Comparison of ENCODE assay signal across 22 mouse cellular contexts in the genomic region with DNA sequence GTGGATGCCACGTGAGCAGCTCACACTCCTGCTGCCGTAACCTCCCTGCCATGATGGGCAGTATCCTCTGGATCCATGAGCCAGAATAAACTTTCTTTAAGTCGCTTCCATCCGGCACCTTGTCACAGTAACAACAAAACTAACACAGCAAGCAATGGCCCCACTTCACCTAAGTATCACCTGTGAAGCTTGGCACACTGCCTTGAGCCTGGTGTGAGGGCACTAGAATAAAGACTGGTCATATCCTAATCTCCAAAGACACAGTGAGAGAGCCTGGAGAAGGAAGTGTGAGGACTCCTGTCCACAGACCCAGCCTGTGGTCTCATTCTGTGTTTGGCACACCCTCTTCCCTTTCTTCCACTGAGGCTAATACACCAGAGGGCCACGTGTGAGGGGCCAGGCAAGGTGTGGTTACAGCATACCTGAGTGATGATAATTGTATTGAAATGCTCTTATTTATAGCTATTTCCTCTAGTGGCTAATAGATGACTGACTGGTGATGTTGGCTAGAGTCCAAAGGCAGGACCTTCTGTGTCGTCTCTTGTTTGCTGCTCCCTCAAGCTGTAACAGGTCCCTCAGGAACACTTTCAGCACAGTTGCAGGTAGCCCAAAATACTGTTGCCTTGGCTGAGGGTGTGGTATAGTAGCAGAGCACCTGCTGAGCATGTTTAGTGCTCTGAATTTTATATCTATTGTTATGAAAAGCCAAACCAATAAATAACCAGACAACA. TPM values are rescaled to one million over a fixed set of nuclear protein-coding genes. Genes with fewer than 3 reads are reported as not detected.
DNase-seq lines count a peak whose midpoint lies in the region; ATAC-seq and TF ChIP-seq lines count a peak whose summit lies in the region.
"Had no signal": no experiment of that assay in that cellular context is flagged by ENCODE, and none has a peak within 500 bp of the region (broad histone marks: within the 10 kb centered on the region; RNA-seq: fewer than 3 reads in every experiment).

No protein-coding gene starts in this region.

- no peaks in the 10 kb centered on the region for H3K4me1 ChIP-seq in lung, postnatal 0 days (ENCODE audit: insufficient read depth, low read depth, low read length)
- H3K4me1 ChIP-seq in stomach, postnatal 0 days (replicated peaks; ENCODE audit: control insufficient read depth, insufficient read depth), result no peaks in the 10 kb centered on the region
- H3K4me1 ChIP-seq in kidney, embryonic 16.5 days (ENCODE audit: insufficient read depth, low read length), result no peaks in the 10 kb centered on the region
- H3K4me1 ChIP-seq: embryonic facial prominence, embryonic 12.5 days had no signal

- H3K9ac ChIP-seq in lung, postnatal 0 days (replicated peaks; ENCODE audit: low read depth), result no peak overlapping the region
- H3K9ac ChIP-seq in stomach, postnatal 0 days (ENCODE audit: low read length), result no peak overlapping the region
- H3K9ac ChIP-seq in kidney, embryonic 16.5 days (replicated peaks; ENCODE audit: low read length), result no peak overlapping the region
- H3K9ac ChIP-seq: embryonic facial prominence, embryonic 12.5 days; forebrain, embryonic 15.5 days; hindbrain, embryonic 15.5 days; liver, embryonic 14.5 days had no signal

- whole genome bisulfite sequencing in lung, postnatal 0 days, result 58% methylated on average over 6 of the region's 6 CpGs
- 63% methylated on average over 6 of the region's 6 CpGs for WGBS in stomach, postnatal 0 days
- 79% methylated on average over 6 of the region's 6 CpGs for WGBS in kidney, embryonic 16.5 days

- peak; percentile 65 for ATAC-seq in lung, postnatal 0 days
- ATAC-seq in stomach, postnatal 0 days (ENCODE audit: low FRiP score, low TSS enrichment), result peak; percentile 97
- ATAC-seq in kidney, embryonic 16.5 days (ENCODE audit: low FRiP score, low TSS enrichment), result no peak
- ATAC-seq: forebrain, embryonic 15.5 days had no signal

- no peak for TF ChIP-seq CTCF in lung, postnatal 0 days (IDR thresholded peaks at IDR 0.05)
- no peak for TF ChIP-seq CTCF in stomach, postnatal 0 days (IDR thresholded peaks at IDR 0.05; ENCODE audit: low read depth)

- H3K27ac ChIP-seq in lung, postnatal 0 days (ENCODE audit: low read length), result no peak overlapping the region
- peak overlapping the region; percentile 56; the same call in 1 of the 2 replicates for H3K27ac ChIP-seq in stomach, postnatal 0 days (replicated peaks)
- no peak overlapping the region for H3K27ac ChIP-seq in kidney, embryonic 16.5 days (ENCODE audit: low read length)
- H3K27ac ChIP-seq: embryonic facial prominence, embryonic 12.5 days; forebrain, embryonic 15.5 days; hindbrain, embryonic 15.5 days; layer of hippocampus, adult 2 months; liver, embryonic 14.5 days; macrophage had no signal

- no peak for TF ChIP-seq EP300 in lung, postnatal 0 days (IDR thresholded peaks at IDR 0.05)
- TF ChIP-seq EP300 in stomach, postnatal 0 days (optimal IDR thresholded peaks at IDR 0.05), result no peak

- peak; percentile 35 to 40 for DNase-seq in cerebellum, adult 18-20 months
- no peak for DNase-seq in cerebellum, adult 11 months
- peak; percentile 13 to 22 for DNase-seq in urinary bladder, postnatal 36 days (ENCODE audit: low spot score in 2 of 2)
- no peak for DNase-seq in urinary bladder, postnatal 4 days (ENCODE audit: low spot score in 2 of 2)
- DNase-seq in lung, postnatal 0 days (ENCODE audit: low spot score), result peak; percentile 61
- peak; percentile 77 for DNase-seq in stomach, postnatal 0 days (ENCODE audit: low spot score)
- DNase-seq in ovary, adult 18-20 months (ENCODE audit: low spot score), result no peak
- DNase-seq: adrenal gland, postnatal 14 days; heart, postnatal 4 days; kidney, adult 18-20 months; kidney, postnatal 10 days; layer of hippocampus, postnatal 36 days; thymus, postnatal 4 days had no signal

- H3K36me3 ChIP-seq in lung, postnatal 0 days (ENCODE audit: insufficient read depth, low read length), result peaks cover 16% of the 10 kb centered on the region
- H3K36me3 ChIP-seq in stomach, postnatal 0 days (ENCODE audit: control insufficient read depth, insufficient read depth, low read length), result peaks cover 14% of the 10 kb centered on the region
- peaks cover 30% of the 10 kb centered on the region for H3K36me3 ChIP-seq in kidney, embryonic 16.5 days (ENCODE audit: insufficient read depth, low read length)
- H3K36me3 ChIP-seq: G1E had no signal

- H3K9me3 ChIP-seq in lung, postnatal 0 days (ENCODE audit: low read length), result no peaks in the 10 kb centered on the region
- H3K9me3 ChIP-seq in stomach, postnatal 0 days (ENCODE audit: control insufficient read depth, low read length), result no peaks in the 10 kb centered on the region
- no peaks in the 10 kb centered on the region for H3K9me3 ChIP-seq in kidney, embryonic 16.5 days (ENCODE audit: low read length)
- H3K9me3 ChIP-seq: embryonic facial prominence, embryonic 12.5 days; forebrain, embryonic 15.5 days; G1E; hindbrain, embryonic 15.5 days had no signal

- H3K4me2 ChIP-seq in lung, postnatal 0 days (replicated peaks; ENCODE audit: low read depth, low read length), result no peak overlapping the region
- no peak overlapping the region for H3K4me2 ChIP-seq in stomach, postnatal 0 days (replicated peaks; ENCODE audit: low read depth)
- no peak overlapping the region for H3K4me2 ChIP-seq in kidney, embryonic 16.5 days (replicated peaks; ENCODE audit: low read depth, low read length)
- H3K4me2 ChIP-seq: embryonic facial prominence, embryonic 12.5 days; forebrain, embryonic 15.5 days; hindbrain, embryonic 15.5 days; midbrain, embryonic 11.5 days had no signal

- H3K27me3 ChIP-seq in lung, postnatal 0 days (replicated peaks; ENCODE audit: insufficient read depth, low read length), result no peaks in the 10 kb centered on the region
- no peaks in the 10 kb centered on the region for H3K27me3 ChIP-seq in stomach, postnatal 0 days (ENCODE audit: control insufficient read depth, insufficient read depth, low read length)
- no peaks in the 10 kb centered on the region for H3K27me3 ChIP-seq in kidney, embryonic 16.5 days (ENCODE audit: insufficient read depth, low read length)
- H3K27me3 ChIP-seq: embryonic facial prominence, embryonic 12.5 days; forebrain, embryonic 15.5 days; hindbrain, embryonic 15.5 days had no signal

- no peak overlapping the region for H3K4me3 ChIP-seq in lung, postnatal 0 days (ENCODE audit: low read depth, low read length)
- no peak overlapping the region for H3K4me3 ChIP-seq in stomach, postnatal 0 days (ENCODE audit: low read depth, low read length)
- no peak overlapping the region for H3K4me3 ChIP-seq in kidney, embryonic 16.5 days (ENCODE audit: low read length)
- H3K4me3 ChIP-seq: embryonic facial prominence, embryonic 12.5 days; forebrain, embryonic 15.5 days; hindbrain, embryonic 15.5 days; layer of hippocampus, adult 2 months had no signal

RNA-seq across cellular contexts. Expression of a gene that starts 42.2 kb away (rescaled TPM):
- polyA plus RNA-seq in lung, postnatal 0 days (2015; fragmentation: Nextera tagmentation; extraction: Ambion mirVana), result 1.5 and 1.8 TPM in 2 replicates
- 0.92 and 1.1 TPM in 2 replicates for polyA plus RNA-seq in stomach, postnatal 0 days (2015; fragmentation: Nextera tagmentation; extraction: Ambion mirVana)
- 5.0 and 5.3 TPM in 2 replicates for polyA plus RNA-seq in kidney, embryonic 16.5 days (2015; fragmentation: Nextera tagmentation; extraction: Ambion mirVana)
- polyA plus RNA-seq: G1E had no signal

Comparison
In these comparisons a context has a peak if more than half of its experiments do, and no peak if none do; other contexts are left out.
1. DNase-seq: peak in cerebellum, adult 18-20 months (2 of 2), urinary bladder, postnatal 36 days (2 of 2), lung, postnatal 0 days (single experiment) and stomach, postnatal 0 days (single experiment); none in cerebellum, adult 11 months (single experiment), urinary bladder, postnatal 4 days (0 of 2) and ovary, adult 18-20 months (single experiment).